Mouse (Mus musculus) hindbrain, postnatal 0 days (tissue): ENCODE data around the gene Orm3. TPM values are rescaled to one million over a fixed set of nuclear protein-coding genes. Genes with fewer than 3 reads are reported as not detected.
A peak's percentile ranks its signal among the peaks of the same experiment; 100 is the strongest.

ENCODE experiments used
- ATAC-seq: fragments of 200-750 bp; cut with Nextera tagmentation; 2 replicates; pipeline ENCODE4 v1.8.0; 2017; ENCODE audit warnings: mild to moderate bottlenecking, moderate TSS enrichment, moderate library complexity
- DNase-seq: peaks from one replicate; pipeline ENCODE4 v3.0.0-alpha.2; 2015; ENCODE audit warnings: low spot score
- H3K27ac ChIP-seq: fragments of 300-500 bp; sonication (generic); 2 replicates; pipeline ENCODE4 v1.5.1; 2014; ENCODE audit warnings: mild to moderate bottlenecking
- H3K27me3 ChIP-seq: fragments of 300-500 bp; sonication (generic); 2 replicates; pipeline ENCODE4 v1.6.1; 2014; ENCODE audit warnings: low read length, mixed read lengths; ENCODE audit not compliant: insufficient read depth
- H3K36me3 ChIP-seq: fragments of 300-500 bp; sonication (generic); 2 replicates; pipeline ENCODE4 v1.6.1; 2014; ENCODE audit warnings: low read length, mixed read lengths; ENCODE audit not compliant: insufficient read depth
- H3K4me1 ChIP-seq: fragments of 300-500 bp; sonication (generic); 2 replicates; pipeline ENCODE4 v1.6.1; 2014; ENCODE audit warnings: antibody characterized with exemption, low read length, mixed read lengths; ENCODE audit not compliant: insufficient read depth
- H3K4me2 ChIP-seq: fragments of 300-500 bp; sonication (generic); 2 replicates; pipeline ENCODE4 v1.6.1; 2014; ENCODE audit warnings: low read depth, mild to moderate bottlenecking, low read length, moderate library complexity, mixed read lengths
- H3K4me3 ChIP-seq: fragments of 300-500 bp; sonication (generic); 2 replicates; pipeline ENCODE4 v1.5.1; 2014; ENCODE audit warnings: low read length
- H3K9ac ChIP-seq: fragments of 300-500 bp; sonication (generic); replicated peaks from 2 replicates; pipeline ENCODE4 v1.6.1; 2014; ENCODE audit warnings: mild to moderate bottlenecking, low read length, moderate library complexity, mixed read lengths
- H3K9me3 ChIP-seq: fragments of 300-500 bp; sonication (generic); 2 replicates; pipeline ENCODE4 v1.6.1; 2016; ENCODE audit warnings: low read length, mixed read lengths
- CTCF ChIP-seq: IDR thresholded peaks from 2 replicates; pipeline ENCODE4 v1.5.1; 2016; ENCODE audit warnings: antibody characterized with exemption, control low read depth, low read depth
- WGBS: fragments of 180-500 bp; shearing (Covaris S2); extraction: QIAGEN DNeasy Blood & Tissue Kit; methylation state at CpG from one replicate; pipeline ENCODE4 v1.1.7; 2014; 5-methylcytosine and 5-hydroxymethylcytosine counted together
- polyA plus RNA-seq: library from polyadenylated mRNA; unstranded; fragments of >200 nt; fragmentation: Nextera tagmentation; extraction: Ambion mirVana; gene quantifications from 2 replicates; pipeline ENCODE4 v1.2.1, GENCODE M21; 2015
- total RNA-seq: library from RNA; depleted of rRNA; stranded (reverse); fragments of >200 nt; gene quantifications from 2 replicates; pipeline ENCODE4 v1.2.3, GENCODE M21; 2014

The Orm3 gene
- total and polyA plus RNA-seq, 2 experiments from 2014 or later, result not detected

GRCm38 (mm10) chr4:63382676-63383369 is 26.9 kb downstream of the Orm3 start:
- H3K9ac ChIP-seq, result no peak overlapping the region
- H3K4me3 ChIP-seq, result no peak overlapping the region
- TF ChIP-seq CTCF, result no peak
- no peak overlapping the region for H3K27ac ChIP-seq
- no peaks in the 10 kb centered on the region for H3K27me3 ChIP-seq
- no peaks in the 10 kb centered on the region for H3K4me1 ChIP-seq
- 91% methylated on average over 4 of the region's 4 CpGs for WGBS
- DNase-seq (no peak), ATAC-seq (no peak)
- peaks cover 4% of the 10 kb centered on the region; the same call in 1 of the 2 replicates for H3K36me3 ChIP-seq
- H3K9me3 ChIP-seq, result no peaks in the 10 kb centered on the region
- no peak overlapping the region for H3K4me2 ChIP-seq

- no peak for TF ChIP-seq CTCF
- Histone ChIP-seq H3K9me3 (no peaks in the 10 kb centered on the region), H3K27me3 (no peaks in the 10 kb centered on the region), H3K4me1 (no peaks in the 10 kb centered on the region), H3K9ac (no peak overlapping the region), H3K36me3 (peaks cover 4% of the 10 kb centered on the region; the same call in 1 of the 2 replicates), H3K27ac (no peak overlapping the region), H3K4me3 (no peak overlapping the region), H3K4me2 (no peak overlapping the region)
- 68% methylated on average over 12 of the region's 12 CpGs for WGBS
- ATAC-seq (no peak), DNase-seq (no peak)
These were observed 27.5 kb downstream of the Orm3 start for GRCm38 (mm10) chr4:63383474-63383873.

GRCm38 (mm10) chr4:63384262-63384661 is 28.3 kb downstream of the Orm3 start:
- Histone ChIP-seq H3K27me3 (no peaks in the 10 kb centered on the region), H3K4me1 (peaks cover 5% of the 10 kb centered on the region; the same call in 1 of the 2 replicates), H3K4me3 (no peak overlapping the region), H3K36me3 (peaks cover 4% of the 10 kb centered on the region; the same call in 1 of the 2 replicates), H3K4me2 (no peak overlapping the region), H3K9me3 (no peaks in the 10 kb centered on the region), H3K27ac (no peak overlapping the region), H3K9ac (no peak overlapping the region)
- DNase-seq (no peak), ATAC-seq (no peak)
- 89% methylated on average over 4 of the region's 4 CpGs for WGBS
- no peak for TF ChIP-seq CTCF

DNA sequence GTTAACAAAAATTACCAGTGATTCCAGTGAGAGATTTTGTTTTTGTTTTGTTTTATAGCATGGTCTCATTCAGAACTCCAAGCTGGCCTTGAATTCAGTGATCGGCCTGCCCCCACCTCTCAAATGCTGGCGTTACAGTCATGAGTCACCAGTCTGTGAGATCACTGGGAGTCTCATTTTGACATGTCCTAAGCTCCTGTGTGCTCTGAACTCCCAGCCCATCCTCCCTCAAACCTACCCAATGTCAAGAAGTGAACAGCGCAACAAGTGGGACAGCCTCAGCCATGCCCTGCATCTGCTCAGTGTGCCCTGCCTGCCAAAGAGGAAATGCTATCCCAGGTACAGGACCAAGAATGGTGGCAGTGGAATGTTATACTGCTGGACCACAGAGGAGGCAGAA is 29.3 kb downstream of the Orm3 start:
- no peak for TF ChIP-seq CTCF
- Histone ChIP-seq H3K4me1 (peaks cover 8% of the 10 kb centered on the region; the same call in 1 of the 2 replicates), H3K9ac (no peak overlapping the region), H3K27me3 (no peaks in the 10 kb centered on the region), H3K27ac (no peak overlapping the region), H3K4me2 (no peak overlapping the region), H3K4me3 (no peak overlapping the region), H3K9me3 (no peaks in the 10 kb centered on the region), H3K36me3 (peaks cover 4% of the 10 kb centered on the region; the same call in 1 of the 2 replicates)
- 94% methylated on average over 3 of the region's 3 CpGs for WGBS
- no peak for DNase-seq
- ATAC-seq, result no peak

- Histone ChIP-seq H3K4me3 (no peak overlapping the region), H3K4me2 (no peak overlapping the region), H3K9ac (no peak overlapping the region), H3K27me3 (no peaks in the 10 kb centered on the region), H3K4me1 (peaks cover 8% of the 10 kb centered on the region; the same call in 1 of the 2 replicates), H3K27ac (no peak overlapping the region), H3K36me3 (peaks cover 4% of the 10 kb centered on the region; the same call in 1 of the 2 replicates), H3K9me3 (no peaks in the 10 kb centered on the region)
- DNase-seq (no peak), ATAC-seq (no peak)
- WGBS, result 74% methylated on average over 11 of the region's 11 CpGs
- TF ChIP-seq CTCF, result no peak
These were observed 29.8 kb downstream of the Orm3 start for GRCm38 (mm10) chr4:63385784-63386183.

DNA sequence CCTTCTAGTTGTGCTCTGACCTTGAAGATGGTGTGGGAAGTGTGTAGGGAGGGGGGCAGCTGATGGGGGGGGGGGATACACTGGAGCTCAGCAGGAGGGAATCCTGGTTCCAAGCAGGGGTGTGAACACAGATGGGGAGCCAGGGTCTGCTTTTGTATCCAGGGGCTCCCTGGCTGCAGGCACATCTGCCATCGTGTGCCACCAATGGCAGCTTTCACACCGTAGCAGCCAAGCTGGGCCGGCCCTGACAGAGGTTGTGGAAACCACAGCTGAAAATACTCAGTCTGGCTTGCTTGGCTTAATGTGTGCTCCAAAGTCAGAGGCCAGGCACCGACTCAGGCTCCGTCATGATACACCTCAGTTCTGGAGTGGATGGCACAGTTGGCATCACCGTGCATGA is 32.1 kb downstream of the Orm3 start:
- no peaks in the 10 kb centered on the region for H3K27me3 ChIP-seq
- WGBS, result 43% methylated on average over 6 of the region's 6 CpGs
- H3K4me2 ChIP-seq, result no peak overlapping the region
- H3K36me3 ChIP-seq, result peaks cover 4% of the 10 kb centered on the region; the same call in 1 of the 2 replicates
- no peak overlapping the region for H3K27ac ChIP-seq
- no peak overlapping the region for H3K9ac ChIP-seq
- no peaks in the 10 kb centered on the region for H3K9me3 ChIP-seq
- no peak overlapping the region for H3K4me3 ChIP-seq
- no peak for TF ChIP-seq CTCF
- H3K4me1 ChIP-seq, result peaks cover 8% of the 10 kb centered on the region; the same call in 1 of the 2 replicates
- ATAC-seq (no peak), DNase-seq (peak; percentile 28)
